Mouse (Mus musculus) yolk sac, embryonic 10.5 days (tissue): ENCODE data around the gene Ifnar1.
"Not testable (repeated sequence)": the region's sequence is repeated elsewhere in the genome, so short reads cannot be mapped to it uniquely, and the experiment has no call there.

Source experiments
- DNase-seq: peaks from one replicate; pipeline ENCODE4 v3.0.0-alpha.2; 2017; ENCODE audit warnings: low spot score

Gene Ifnar1

DNA sequence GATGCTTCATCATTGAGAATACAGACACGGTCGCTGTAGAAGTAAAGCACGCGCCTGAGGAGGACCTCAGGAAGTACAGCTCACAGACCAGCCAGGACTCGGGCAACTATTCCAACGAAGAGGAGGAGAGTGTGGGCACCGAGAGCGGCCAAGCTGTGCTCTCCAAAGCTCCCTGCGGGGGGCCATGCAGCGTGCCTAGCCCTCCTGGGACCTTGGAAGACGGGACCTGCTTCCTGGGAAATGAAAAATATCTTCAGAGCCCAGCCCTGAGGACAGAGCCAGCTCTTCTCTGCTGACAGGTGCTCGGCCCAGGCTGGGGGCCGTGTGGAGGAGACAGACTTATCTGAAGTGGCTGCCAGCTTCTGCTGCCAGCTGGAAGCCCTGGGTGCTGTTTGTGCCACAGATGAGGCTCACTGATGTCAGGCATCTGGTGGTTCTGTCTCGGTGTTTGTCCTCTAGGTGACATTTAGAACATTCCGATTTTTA is 20.1 kb downstream of the Ifnar1 start:
- no peak for DNase-seq

DNA sequence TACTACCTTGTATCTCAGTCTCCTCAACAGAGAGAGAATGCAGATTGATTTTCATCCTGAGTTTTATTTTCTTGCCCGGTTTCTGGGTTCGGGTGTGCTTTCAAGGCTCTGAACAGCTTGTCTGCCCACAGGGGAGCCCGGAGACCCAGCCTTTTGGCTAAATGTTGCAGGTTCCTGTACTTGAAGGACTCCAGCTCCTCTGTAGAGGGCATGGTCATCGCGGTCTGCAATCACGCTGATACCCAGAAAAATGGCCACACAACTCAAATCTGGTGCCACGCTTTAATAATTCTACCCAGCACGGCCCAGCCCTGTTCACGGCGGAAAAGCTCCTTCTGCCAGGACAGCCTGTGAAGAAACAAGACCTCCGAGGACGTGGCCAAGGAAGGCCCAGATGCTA is 21.4 kb downstream of the Ifnar1 start:
- DNase-seq, result no peak

DNA sequence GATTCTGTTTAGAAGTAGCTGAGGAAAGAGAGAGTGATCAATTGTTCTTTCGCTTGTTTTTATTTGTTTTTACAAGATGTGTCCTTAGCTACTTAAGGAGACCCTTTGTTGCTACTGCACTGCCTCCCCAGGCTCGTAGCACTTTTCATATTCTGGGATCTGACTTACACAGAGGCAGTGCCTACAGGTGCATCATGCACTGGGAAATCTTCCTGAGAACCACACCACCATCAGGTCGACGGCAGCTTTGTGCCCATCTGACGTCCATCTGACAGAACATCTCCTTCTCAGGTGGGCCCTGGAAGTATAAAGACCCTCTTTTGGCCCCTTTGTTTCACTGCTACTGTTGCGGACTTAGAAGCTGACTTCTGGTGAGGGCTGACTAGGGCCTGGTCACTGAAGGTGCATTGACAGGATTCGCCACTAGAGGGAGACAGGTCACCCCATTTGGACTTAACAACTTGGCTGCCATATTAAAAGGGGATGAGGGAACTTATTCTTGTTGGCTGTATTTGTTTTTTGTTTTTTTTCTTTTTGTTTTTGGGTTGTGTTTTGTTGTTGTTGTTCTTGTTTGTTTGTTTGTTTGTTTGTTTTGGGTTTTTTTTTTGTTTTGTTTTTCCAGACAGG is 27.2 kb downstream of the Ifnar1 start:
- DNase-seq, result peak; percentile 64

DNA sequence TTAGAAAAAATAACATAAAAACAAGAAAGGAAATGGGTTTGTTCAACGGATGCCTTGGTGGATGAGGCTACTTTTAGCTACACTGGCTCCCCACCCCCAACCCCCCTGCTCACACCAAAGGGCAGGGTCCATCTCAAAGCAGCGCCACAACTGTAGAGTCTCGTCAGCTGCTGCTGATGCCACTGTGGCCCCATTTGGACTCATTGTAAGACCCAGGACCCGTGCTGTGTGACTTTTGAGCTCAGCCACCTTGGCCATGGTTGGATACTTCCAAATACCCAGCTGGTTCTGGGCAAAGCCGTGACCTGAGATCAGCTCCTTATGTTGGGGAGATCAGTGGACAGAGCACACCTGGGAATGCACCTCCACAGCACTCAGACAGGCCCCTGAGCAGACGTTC is 28.1 kb downstream of the Ifnar1 start:
- no peak for DNase-seq

DNA sequence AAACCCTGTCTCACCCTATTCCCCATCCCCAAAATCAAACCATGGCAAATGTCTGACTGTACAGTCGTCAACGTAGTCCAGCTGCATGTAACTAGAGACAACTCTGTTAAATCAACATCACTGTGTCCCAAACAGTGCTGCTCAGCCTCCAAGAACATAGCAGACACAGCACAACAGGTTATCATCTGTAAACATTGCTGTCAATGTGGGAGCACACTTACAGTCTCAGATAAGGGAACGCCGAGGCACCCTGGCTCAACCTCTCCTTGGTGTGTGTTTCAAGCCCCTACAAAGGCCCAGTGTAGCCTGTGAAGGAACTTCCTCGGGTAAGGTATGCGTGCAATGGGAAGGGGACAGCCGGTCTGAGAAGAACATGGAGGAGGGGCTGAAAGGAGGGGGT is 32.0 kb downstream of the Ifnar1 start:
- DNase-seq, result no peak

DNA sequence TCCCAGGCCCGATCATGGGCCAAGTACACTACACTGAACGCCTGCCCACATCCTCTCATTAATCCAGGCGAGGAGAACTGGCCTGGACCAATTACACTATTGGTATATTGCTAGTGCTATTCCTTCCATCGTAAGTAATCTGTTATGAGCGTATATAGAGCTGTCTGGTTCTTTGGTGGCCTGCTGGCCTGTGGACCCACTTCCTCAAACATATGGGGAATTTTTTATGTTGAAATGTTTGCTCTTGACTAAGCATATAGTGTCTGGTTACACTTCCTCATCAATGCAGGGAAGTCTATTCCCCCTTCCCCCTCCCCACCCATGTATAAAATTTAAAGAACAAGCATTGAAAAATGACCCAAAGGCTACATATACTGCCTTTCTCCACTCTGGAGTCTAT is 37.0 kb downstream of the Ifnar1 start:
- no peak for DNase-seq

DNA sequence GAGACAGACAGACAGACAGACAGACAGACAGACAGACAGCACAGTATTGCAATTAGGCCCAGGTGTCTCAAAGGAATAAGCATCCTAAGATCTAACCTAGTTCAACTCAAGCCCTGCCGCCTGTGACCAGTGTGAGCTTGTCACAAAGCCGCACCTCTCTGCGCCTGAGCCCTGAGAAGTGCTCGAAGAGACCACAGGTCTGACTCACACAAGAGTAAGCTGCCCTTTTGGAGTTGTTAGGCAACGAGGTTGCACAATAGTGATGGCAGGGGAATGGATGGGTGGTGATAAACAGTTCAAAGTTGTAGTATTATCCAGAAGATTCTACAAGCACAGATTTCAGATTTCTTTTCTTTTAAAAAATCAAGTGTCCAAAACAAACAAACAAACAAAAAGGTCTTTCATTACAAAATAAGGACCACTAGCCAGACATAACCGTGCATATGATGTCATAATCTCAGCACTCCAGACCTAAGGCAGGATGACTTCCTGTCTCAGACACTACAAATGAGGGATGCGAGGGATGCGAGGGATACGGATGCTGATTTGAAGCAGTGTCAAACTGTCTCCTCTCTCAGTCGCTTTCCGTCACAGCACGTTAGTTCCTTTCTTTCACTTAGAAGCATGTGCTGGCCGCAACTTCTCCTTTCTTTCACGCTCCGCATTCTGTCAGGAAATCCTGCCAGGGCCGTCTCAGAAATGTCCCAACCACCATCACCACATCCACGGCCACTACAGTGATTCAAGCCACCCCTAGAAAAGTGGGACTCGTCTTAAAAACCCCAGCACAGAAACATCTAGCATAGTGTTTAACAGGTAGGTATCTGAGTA is 37.7 kb downstream of the Ifnar1 start:
- DNase-seq, result peak; percentile 53

DNA sequence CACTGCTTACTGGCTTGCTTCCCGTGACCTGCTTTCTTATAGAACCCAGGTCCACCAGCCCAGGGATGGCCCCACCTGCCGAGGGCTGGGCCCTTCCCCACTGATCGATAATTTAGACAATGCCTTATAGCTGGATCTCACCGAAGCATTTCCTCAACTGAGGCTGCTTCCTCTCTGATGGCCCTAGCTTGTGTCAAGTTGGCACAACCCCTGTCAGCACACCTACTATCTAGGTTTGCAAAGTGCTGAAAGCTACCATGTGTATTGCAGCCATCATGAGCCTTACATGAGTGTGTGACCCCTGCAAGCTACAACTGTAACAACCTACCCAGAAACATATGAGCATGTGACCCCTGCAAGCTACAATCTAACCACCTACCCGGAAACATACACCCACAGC is 39.2 kb downstream of the Ifnar1 start:
- no peak for DNase-seq

DNA sequence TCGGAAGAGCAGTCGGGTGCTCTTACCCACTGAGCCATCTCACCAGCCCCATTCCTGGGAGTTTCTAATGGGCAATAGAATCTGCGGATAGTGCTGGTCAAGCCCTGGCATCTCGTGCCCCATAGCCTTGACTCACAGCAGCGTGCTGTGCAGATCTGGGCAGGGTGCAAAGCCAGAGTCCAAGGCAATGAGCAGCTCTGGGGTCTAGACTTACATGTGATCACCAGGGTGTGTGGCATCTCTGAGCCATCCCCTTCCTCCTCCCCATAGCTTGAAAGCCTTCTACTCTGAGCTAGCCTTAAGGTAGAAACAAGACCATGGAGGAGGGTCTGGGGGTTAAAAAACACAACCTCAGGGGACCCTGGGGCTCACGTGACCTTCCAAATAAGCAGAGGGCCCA is 41.2 kb downstream of the Ifnar1 start:
- no peak for DNase-seq

DNA sequence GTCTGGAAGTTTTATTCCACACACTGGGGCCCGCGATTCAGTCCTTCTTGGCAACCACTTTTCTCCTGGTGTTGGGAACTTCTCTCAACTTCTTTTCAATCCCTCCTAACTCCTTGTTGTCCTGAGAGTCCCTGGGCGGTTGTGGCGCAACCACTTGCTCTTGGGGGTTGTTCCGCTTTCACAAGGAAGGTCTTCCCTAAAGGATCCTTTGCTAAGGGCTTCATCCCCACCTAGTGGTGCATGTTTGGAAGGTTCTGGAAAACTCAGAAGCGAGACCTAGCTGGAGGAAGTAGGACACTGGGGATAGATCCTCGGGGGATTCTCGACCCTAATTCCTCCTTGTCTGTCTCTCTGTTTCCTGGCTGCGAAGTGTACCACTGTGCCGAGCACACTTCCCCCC is 42.0 kb downstream of the Ifnar1 start:
- DNase-seq, result no peak

DNA sequence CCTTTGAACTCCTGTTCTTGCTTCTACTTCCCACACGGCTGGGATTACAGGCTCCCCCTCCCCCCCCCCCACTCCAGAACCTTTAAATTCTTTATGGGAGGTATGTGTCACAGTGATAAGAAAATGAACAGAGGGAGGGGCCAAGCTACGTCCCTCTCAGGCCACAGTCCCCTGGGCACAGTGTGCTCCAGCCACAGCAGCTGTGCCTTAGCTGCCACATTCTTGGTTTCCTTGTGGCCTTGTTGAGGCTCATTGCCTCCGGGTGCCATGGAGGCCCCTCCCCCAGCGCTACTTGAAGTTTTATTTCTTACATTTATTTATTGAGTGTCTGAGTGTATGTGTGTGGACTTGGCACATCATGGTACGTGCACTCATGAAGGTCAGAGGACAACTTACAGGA is 42.5 kb downstream of the Ifnar1 start:
- no peak for DNase-seq

DNA sequence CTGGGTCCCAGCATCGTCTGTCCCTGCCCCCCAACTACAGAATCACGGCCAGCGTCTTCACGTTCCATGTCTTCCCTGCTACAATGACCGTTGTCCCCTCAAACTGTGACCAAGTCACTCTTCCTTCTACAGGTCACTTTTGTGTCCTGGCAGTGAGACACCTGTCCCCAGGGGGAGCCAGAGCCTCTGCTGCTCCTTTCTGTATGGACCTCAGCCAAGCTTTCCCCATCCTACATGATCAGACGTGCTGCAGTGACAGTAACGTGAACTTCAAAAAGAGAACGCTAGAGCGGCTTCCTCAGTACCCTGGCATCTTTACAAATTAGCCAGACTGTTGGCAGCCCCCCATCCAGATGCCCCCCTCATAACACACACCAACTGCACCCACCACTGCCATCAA is 43.5 kb downstream of the Ifnar1 start:
- DNase-seq, result no peak

DNA sequence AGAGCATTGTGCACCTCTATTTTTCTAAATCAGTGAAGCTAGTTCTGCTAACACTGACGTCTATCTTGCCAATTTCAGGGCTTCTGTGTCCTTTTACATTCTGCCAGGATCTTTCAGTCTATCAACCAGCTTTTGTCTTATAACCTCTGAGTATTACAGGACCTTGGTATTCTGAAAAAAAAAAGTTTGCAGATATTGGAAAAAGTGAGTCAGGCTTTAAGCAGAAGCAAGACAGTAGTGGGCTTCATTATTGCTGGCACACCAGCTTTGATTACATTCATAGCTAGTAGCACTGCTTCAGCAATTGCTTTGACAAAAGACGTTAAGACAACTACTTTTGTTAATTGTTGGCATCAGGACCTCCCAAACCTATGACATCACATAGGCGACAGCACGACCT is 45.8 kb downstream of the Ifnar1 start:
- DNase-seq, result not testable (repeated sequence)

DNA sequence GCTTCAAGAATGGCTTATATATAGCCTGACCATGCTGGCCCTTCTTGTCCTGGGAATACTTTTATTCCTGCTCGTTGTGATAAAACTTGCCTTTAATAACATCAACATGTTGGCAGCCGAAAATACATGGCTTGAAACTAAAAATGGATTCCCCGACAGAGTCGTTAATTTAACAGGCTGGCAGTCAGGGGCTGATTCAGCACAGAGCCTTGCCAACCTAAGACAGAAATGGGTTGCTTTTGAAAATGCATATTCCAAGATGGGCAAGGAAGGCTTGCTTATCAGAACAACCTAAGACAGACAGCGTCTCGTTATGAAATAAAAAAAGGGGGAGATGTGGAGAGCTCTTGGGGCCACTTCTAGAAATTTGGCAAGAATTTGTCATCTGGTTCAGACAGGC is 46.8 kb downstream of the Ifnar1 start:
- no peak for DNase-seq

DNA sequence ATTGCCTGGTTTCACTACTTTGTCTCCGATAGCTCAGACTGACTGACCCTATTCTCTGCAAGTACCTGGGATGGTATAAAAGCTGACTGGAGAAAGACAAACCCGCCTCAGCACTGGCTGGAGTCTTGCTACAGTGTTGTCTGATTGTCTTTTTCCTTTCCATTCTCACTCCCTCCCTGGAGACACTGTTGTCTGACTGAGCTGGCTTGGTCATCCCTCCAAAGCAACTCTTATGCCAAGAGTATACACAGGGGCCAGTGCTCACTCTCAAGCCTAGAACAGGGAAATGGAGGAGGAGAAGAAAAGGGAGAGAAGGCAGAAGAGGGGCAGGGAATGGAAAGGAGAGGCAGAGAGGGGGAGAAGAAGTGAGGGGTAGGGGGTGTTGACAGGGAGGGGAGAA is 47.4 kb downstream of the Ifnar1 start:
- DNase-seq, result no peak

DNA sequence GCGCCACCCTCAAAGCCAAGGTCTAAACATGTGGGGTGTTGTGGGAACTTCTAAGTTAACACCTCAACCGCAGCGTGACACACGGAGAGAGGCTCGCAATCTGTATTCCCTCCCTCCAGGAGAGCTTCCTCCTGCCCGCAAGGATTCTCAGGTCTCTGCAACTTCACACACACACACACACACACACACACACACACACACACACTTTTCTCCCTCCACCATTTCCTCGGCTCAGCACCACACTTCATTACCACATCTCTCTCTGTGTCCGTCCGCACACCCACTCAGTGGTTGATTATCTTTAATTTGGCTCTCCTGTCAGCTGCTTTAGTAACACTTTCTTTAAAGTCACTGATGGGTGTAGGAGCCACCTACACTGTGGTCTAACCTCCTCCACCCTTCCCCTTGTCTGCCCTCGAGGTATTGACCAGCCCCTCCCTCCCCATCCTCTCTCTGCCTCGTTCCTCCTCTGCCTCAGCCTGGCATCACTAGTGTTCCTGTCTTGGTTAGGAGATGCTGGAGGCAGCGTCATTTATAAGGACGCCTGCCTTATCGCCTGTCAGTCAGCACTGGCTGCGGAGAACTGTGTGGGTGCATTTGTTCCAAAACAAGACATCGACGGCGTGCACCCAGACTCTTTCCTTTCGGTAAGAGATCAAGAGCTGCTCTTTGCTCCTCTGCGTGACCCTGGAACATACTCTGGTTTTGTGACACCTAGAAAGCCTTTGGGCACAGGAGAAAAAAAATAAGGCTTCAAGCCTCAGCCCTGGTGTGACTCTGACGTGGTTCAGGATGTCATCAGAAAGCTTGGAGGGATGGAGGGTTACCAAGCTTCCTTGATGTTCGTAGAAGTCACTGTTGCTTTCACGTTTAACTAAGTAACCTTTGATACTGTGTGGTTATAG is 48.3 kb downstream of the Ifnar1 start:
- DNase-seq, result no peak

DNA sequence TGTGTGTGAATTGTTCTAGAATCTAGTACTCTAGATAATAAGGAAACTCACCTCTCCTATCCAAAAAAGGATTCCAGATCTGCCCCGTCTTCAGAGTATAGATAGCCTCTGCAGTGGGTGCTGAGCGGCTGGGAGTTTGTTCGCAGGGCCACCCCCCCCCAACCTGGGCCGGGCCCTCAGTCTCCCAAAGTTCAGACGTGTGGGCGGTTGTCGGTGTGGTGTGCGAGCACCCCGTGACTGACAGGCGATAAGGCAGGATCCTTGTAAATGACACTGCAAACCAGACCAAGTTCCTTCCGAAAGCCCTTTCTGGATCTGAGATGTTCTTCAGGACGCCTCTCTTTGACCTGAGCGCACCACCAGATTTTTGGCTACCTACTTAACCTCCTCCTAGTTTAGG is 49.4 kb downstream of the Ifnar1 start:
- DNase-seq, result peak; percentile 87

DNA sequence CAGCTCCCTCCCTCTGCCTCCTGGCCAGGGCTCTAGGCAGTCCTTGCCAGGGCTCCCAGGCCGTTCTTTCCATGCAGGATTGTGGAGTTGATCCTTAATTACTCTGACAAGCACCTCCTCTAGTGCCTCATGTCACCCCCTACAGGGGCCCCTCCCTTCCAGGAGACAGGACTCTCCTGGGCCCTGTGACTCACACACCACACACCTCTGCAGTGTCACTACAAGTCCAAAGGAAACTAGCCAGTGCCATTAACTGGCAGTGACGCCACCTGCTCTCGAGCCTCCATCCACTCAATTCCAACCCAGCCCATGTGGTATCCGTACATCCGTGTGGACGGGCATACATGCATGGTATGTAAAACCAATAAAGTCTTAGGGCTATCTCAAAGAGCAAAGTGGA is 49.9 kb downstream of the Ifnar1 start:
- DNase-seq, result no peak

DNA sequence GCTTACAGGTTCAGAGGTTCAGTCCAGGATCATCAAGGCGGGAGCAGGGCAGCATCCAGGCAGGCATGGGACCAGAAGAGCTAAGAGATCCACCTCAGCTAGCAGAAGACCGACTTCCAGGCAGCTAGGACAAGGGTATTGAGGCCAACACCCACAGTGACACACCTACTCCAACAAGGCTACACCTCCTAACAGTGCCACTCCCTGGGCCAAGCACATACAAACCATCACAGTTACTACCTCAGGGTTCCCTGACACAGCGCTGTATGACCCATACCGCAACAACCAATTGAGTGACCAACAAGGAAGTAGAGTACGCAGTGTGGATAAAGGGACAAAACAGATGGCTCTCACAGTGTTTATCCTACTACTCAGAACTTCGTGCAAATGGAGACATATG is 51.3 kb downstream of the Ifnar1 start:
- DNase-seq, result no peak

DNA sequence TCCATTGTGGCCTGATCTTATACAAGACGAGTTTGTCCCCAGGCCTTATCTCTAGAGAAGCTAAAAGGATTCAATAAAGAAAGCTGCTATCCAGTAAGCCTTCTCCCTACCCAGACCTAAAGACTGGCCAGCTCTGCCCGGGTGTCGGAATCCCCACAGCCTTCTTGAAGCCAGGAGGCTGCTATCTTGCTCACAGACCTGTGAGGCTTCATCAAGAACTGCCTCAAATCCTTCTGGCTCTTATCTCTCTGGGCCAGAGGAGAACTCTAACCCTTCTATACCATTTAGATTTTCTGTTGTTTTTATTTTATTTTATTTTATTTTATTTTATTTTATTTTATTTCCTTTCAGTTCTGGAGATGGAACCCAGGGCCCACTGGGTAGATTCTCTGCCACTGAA is 52.0 kb downstream of the Ifnar1 start:
- no peak for DNase-seq

DNA sequence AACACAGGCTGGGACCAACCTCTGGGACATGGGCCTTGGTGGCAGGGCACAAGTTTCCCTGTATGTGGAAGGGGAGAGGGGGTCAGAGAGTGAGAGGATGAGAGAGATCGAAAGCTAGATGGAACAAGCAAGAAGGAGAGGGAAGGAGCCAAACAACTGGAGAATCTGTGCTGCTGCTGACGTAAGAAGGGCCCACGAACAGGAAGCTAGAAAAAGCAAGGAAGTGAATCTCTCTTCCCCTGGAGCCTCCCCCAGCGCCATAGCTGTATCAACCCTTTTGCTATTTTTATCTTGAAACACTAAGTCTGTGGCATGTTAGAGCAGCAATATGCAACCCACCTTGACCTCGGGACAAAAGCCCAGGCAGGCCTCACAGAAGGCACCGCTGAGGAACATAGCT is 53.0 kb downstream of the Ifnar1 start:
- no peak for DNase-seq

DNA sequence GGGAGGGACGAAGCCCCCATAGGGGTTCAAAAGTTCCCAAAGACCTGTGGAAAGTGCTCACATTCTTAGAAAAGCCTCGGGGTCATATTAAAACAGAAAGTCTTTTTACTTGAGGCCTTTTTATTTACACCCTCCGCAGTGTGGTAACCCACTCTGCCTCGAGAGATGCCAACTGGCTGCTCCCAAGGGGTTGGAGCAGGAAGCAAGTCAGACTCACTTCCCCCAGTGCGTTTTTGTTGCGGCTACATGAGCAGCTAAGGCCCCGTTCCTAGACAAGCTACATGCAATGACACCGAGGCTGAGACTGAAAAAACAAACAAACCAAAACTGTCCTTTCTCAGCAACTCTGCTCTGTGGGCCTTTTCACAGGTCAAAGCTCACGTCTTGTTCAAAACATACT is 53.5 kb downstream of the Ifnar1 start:
- DNase-seq, result no peak

DNA sequence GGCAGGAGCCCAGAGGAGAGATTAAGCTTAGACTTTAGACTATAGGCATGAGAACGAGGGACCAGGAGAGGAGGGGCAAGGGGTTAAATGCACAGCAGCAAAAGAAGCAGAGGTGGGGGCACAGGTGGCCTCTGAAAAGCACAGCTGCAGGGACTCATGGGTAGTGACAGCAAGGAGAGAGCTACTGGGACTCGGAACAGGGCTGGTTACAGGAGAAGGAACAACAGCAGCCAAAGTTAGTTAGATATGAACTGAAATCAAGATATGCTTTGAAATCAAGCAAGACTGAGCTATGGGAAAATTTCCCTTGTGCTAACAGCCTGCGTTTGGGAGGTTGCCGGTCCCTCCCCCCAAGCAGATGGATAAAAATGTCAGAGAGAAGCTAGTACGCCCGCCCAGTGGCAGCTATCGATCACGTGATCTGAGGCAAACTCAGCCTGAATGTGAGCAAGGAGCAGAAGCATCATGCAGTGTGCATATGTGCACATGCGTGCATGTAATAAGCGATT is 56.6 kb downstream of the Ifnar1 start:
- DNase-seq, result no peak
